Mouse (Mus musculus): Measurements from ENCODE around the gene Cstl1. TPM values are rescaled to one million over a fixed set of nuclear protein-coding genes. Genes with fewer than 3 reads are reported as not detected.
"Not testable (repeated sequence)": the region's sequence is repeated elsewhere in the genome, so short reads cannot be mapped to it uniquely, and the experiment has no call there.

Gene Cstl1
- polyA plus RNA-seq, 1 experiment = not detected

GRCm38 (mm10) chr2:148771397-148771796, 21.2 kb downstream of the Cstl1 start, which contains the start of gene Cst11:
Cst11 (minus strand) TSS chr2:148771497.
- H3K27ac ChIP-seq (replicated peaks; ENCODE audit: low read depth, low read length); H3K4me3 ChIP-seq (ENCODE audit: insufficient read depth, low read depth, low read length); H3K4me1 ChIP-seq (ENCODE audit: control insufficient read depth, insufficient read depth, insufficient read length, low read length): not testable (repeated sequence)

GRCm38 (mm10) chr2:148781709-148782108, 31.6 kb downstream of the Cstl1 start, which contains the start of gene 8030411F24Rik:
8030411F24Rik (plus strand) TSS chr2:148782009.
- Histone ChIP-seq H3K4me3 (ENCODE audit: insufficient read depth, low read depth, low read length) (no peak within 1 kb of the TSS), H3K27ac (replicated peaks; ENCODE audit: low read depth, low read length) (no peak within 1 kb of the TSS), H3K4me1 (ENCODE audit: control insufficient read depth, insufficient read depth, insufficient read length, low read length) (no peaks in the 10 kb centered on the region)

- Histone ChIP-seq H3K4me3 (ENCODE audit: insufficient read depth, low read depth, low read length) (no peak within 1 kb of the TSS), H3K4me1 (ENCODE audit: control insufficient read depth, insufficient read depth, insufficient read length, low read length) (no peaks in the 10 kb centered on the region), H3K27ac (replicated peaks; ENCODE audit: low read depth, low read length) (no peak within 1 kb of the TSS)
Measured at GRCm38 (mm10) chr2:148789142-148789541, 39.0 kb downstream of the Cstl1 start, which contains the start of gene Cst12. Cst12 (plus strand) TSS chr2:148789361.

GRCm38 (mm10) chr2:148798485-148798884, 48.3 kb downstream of the Cstl1 start, which contains the start of gene Cst8:
Cst8 (plus strand) TSS chr2:148798785.
- H3K4me1 ChIP-seq (ENCODE audit: control insufficient read depth, insufficient read depth, insufficient read length, low read length) = no peaks in the 10 kb centered on the region
- H3K27ac ChIP-seq (replicated peaks; ENCODE audit: low read depth, low read length) = no peak within 1 kb of the TSS
- H3K4me3 ChIP-seq (ENCODE audit: insufficient read depth, low read depth, low read length) = no peak within 1 kb of the TSS

GRCm38 (mm10) chr2:148801491-148801921, 51.3 kb downstream of the Cstl1 start:
- H3K4me1 ChIP-seq (ENCODE audit: control insufficient read depth, insufficient read depth, insufficient read length, low read length) = no peaks in the 10 kb centered on the region
- H3K27ac ChIP-seq (replicated peaks; ENCODE audit: low read depth, low read length) = no peak overlapping the region
- H3K4me3 ChIP-seq (ENCODE audit: insufficient read depth, low read depth, low read length) = no peak overlapping the region

Other genes with a start within 250 kb of the Cstl1 start
- gene Nxt1, start 77.8 kb upstream of the Cstl1 start, polyA plus RNA-seq (2012; ENCODE audit: insufficient read depth, insufficient read length, missing spikeins) = 11.0 and 18.8 TPM in 2 replicates
- gene Gzf1, start 69.3 kb upstream of the Cstl1 start, polyA plus RNA-seq (2012; ENCODE audit: insufficient read depth, insufficient read length, missing spikeins) = 14.9 and 18.0 TPM in 2 replicates
- 0.40 and 1.0 TPM in 2 replicates for gene Napb, start 17.9 kb upstream of the Cstl1 start, polyA plus RNA-seq (2012; ENCODE audit: insufficient read depth, insufficient read length, missing spikeins)
- gene Cst11, start 21.1 kb downstream of the Cstl1 start, polyA plus RNA-seq (2012; ENCODE audit: insufficient read depth, insufficient read length, missing spikeins) = not detected in 2 replicates
- not detected in 2 replicates for gene 8030411F24Rik, start 31.7 kb downstream of the Cstl1 start, polyA plus RNA-seq (2012; ENCODE audit: insufficient read depth, insufficient read length, missing spikeins)
- not detected in 2 replicates for gene Cst12, start 39.0 kb downstream of the Cstl1 start, polyA plus RNA-seq (2012; ENCODE audit: insufficient read depth, insufficient read length, missing spikeins)
- not detected in 2 replicates for gene Cst8, start 48.4 kb downstream of the Cstl1 start, polyA plus RNA-seq (2012; ENCODE audit: insufficient read depth, insufficient read length, missing spikeins)
- gene Cst13, start 69.7 kb downstream of the Cstl1 start, polyA plus RNA-seq (2012; ENCODE audit: insufficient read depth, insufficient read length, missing spikeins) = not detected in 2 replicates
- gene Cst9, start 84.8 kb downstream of the Cstl1 start, polyA plus RNA-seq (2012; ENCODE audit: insufficient read depth, insufficient read length, missing spikeins) = not detected in 2 replicates
- gene 9230104L09Rik, start 114.7 kb downstream of the Cstl1 start, polyA plus RNA-seq (2012; ENCODE audit: insufficient read depth, insufficient read length, missing spikeins) = 2.5 TPM in 1 of 2 replicates, not detected in the other
- 1,454 and 1,867 TPM in 2 replicates for gene Cst3, start 125.3 kb downstream of the Cstl1 start, polyA plus RNA-seq (2012; ENCODE audit: insufficient read depth, insufficient read length, missing spikeins)

Measured in brown adipose tissue, adult 24 weeks (tissue).